Mouse (Mus musculus) stomach, postnatal 0 days (tissue): ENCODE data around the gene Rabif.

Source experiments
- CTCF ChIP-seq: IDR thresholded peaks from 2 replicates; pipeline ENCODE4 v1.5.1; 2016; ENCODE audit warnings: antibody characterized with exemption, low read depth, mild to moderate bottlenecking, moderate library complexity
- EP300 ChIP-seq: optimal IDR thresholded peaks from 2 replicates; pipeline ENCODE3; 2016; ENCODE audit warnings: antibody characterized with exemption

DNA sequence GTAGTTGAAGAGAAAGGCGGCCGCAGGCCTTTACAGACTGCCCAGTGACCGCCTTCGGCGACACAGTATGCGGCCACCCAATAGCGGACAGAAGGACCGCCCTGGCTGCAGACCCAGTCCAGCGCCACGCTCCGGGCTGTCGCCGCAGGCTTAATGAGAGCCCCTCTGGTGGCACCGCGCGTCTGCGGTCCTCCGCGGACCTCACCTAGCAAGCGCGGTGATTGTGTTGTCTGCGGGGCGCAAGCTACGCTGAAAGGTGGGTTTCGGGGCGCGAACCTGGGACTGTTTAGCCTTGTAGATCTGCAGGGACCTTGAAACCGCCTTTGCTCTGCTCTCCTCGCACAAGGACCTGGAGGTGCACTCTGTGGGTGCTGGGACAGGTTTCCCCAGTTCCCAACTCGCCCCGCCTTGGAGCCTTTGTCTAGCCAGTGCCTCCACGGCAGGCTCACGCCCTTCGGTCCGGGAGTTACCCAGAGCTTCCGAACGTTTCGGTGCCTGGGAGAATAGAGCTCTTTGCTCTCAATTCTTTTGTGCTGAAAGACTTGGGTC, 18.9 kb downstream of the Rabif start:
- TF ChIP-seq EP300 (no peak), CTCF (no peak)
